Mouse (Mus musculus): ENCODE measurements around the gene Hoga1. TPM values are rescaled to one million over a fixed set of nuclear protein-coding genes. Genes with fewer than 3 reads are reported as not detected.
"Not testable (repeated sequence)": the region's sequence is repeated elsewhere in the genome, so short reads cannot be mapped to it uniquely, and the experiment has no call there.

Gene Hoga1
- polyA plus RNA-seq, 1 experiment from 2014 or later = 1.4 TPM

- no peak for ATAC-seq (replicated peaks; ENCODE audit: low FRiP score, low TSS enrichment, low read depth)
- WGBS = 78% methylated on average over 15 of the region's 15 CpGs
- no peak overlapping the region for H3K4me2 ChIP-seq (ENCODE audit: low read length)
Observed at GRCm38 (mm10) chr19:42071886-42072608, 26.6 kb downstream of the Hoga1 start.

GRCm38 (mm10) chr19:42072802-42073201 lies 27.4 kb downstream of the Hoga1 start:
- H3K4me1 ChIP-seq (replicated peaks; ENCODE audit: control insufficient read depth, insufficient read depth, low read length) = no peaks in the 10 kb centered on the region
- ATAC-seq (replicated peaks; ENCODE audit: low FRiP score, low TSS enrichment, low read depth) = no peak
- H3K36me3 ChIP-seq (ENCODE audit: control insufficient read depth, insufficient read depth, low read length) = peaks cover 22% of the 10 kb centered on the region
- no peaks in the 10 kb centered on the region for H3K9me3 ChIP-seq (ENCODE audit: control insufficient read depth, low read length)
- no peaks in the 10 kb centered on the region for H3K27me3 ChIP-seq (replicated peaks; ENCODE audit: control insufficient read depth, insufficient read depth, low read length)
- no peak overlapping the region for H3K9ac ChIP-seq (ENCODE audit: low read length)
- H3K4me2 ChIP-seq (ENCODE audit: low read length) = no peak overlapping the region
- H3K27ac ChIP-seq (ENCODE audit: low read depth) = no peak overlapping the region
- DNase-seq (ENCODE audit: low spot score) = no peak
- 77% methylated on average over 7 of the region's 7 CpGs for WGBS
- H3K4me3 ChIP-seq (ENCODE audit: low read depth, low read length) = no peak overlapping the region

More at GRCm38 (mm10) chr19:42071886-42072608, 26.6 kb downstream of the Hoga1 start:
- H3K36me3 ChIP-seq (ENCODE audit: control insufficient read depth, insufficient read depth, low read length) = peaks cover 18% of the 10 kb centered on the region
- H3K9ac ChIP-seq (ENCODE audit: low read length) = no peak overlapping the region
- H3K4me1 ChIP-seq (replicated peaks; ENCODE audit: control insufficient read depth, insufficient read depth, low read length) = no peaks in the 10 kb centered on the region
- H3K27ac ChIP-seq (ENCODE audit: low read depth) = no peak overlapping the region
- no peaks in the 10 kb centered on the region for H3K9me3 ChIP-seq (ENCODE audit: control insufficient read depth, low read length)
- no peaks in the 10 kb centered on the region for H3K27me3 ChIP-seq (replicated peaks; ENCODE audit: control insufficient read depth, insufficient read depth, low read length)
- no peak overlapping the region for H3K4me3 ChIP-seq (ENCODE audit: low read depth, low read length)
- DNase-seq (ENCODE audit: low spot score) = no peak

DNA sequence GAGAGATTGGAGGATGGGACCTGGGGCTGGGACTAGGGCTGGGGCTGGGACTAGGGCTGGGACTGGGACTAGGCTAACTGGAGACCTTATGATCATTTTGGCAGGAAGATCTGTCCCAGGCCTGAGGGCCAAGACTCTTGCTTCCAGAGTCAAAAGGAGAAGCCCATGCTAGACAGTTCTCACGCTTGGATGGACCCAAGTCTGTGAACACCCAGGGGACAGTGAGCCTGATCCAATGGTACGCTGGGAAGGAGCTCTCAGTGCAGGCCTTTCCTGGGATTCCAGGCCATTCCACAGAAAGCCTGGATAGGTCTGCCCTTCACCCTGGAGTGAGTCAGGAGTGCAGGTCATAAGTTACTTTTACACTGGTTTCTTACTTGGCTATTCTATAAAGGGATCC lies 29.6 kb downstream of the Hoga1 start:
- DNase-seq (ENCODE audit: low spot score) (no peak), ATAC-seq (replicated peaks; ENCODE audit: low FRiP score, low TSS enrichment, low read depth) (no peak)
- Histone ChIP-seq H3K9ac (ENCODE audit: low read length) (no peak overlapping the region), H3K27ac (ENCODE audit: low read depth) (no peak overlapping the region), H3K36me3 (ENCODE audit: control insufficient read depth, insufficient read depth, low read length) (peaks cover 22% of the 10 kb centered on the region), H3K27me3 (replicated peaks; ENCODE audit: control insufficient read depth, insufficient read depth, low read length) (no peaks in the 10 kb centered on the region), H3K4me2 (ENCODE audit: low read length) (no peak overlapping the region), H3K4me3 (ENCODE audit: low read depth, low read length) (no peak overlapping the region), H3K9me3 (ENCODE audit: control insufficient read depth, low read length) (no peaks in the 10 kb centered on the region), H3K4me1 (replicated peaks; ENCODE audit: control insufficient read depth, insufficient read depth, low read length) (no peaks in the 10 kb centered on the region)
- 81% methylated on average over 2 of the region's 2 CpGs for WGBS

GRCm38 (mm10) chr19:42075992-42076391 lies 30.6 kb downstream of the Hoga1 start:
- H3K27ac ChIP-seq (ENCODE audit: low read depth) = no peak overlapping the region

GRCm38 (mm10) chr19:42078566-42078965 lies 33.2 kb downstream of the Hoga1 start:
- Histone ChIP-seq H3K4me3 (ENCODE audit: low read depth, low read length) (no peak overlapping the region), H3K27me3 (replicated peaks; ENCODE audit: control insufficient read depth, insufficient read depth, low read length) (no peaks in the 10 kb centered on the region), H3K9ac (ENCODE audit: low read length) (no peak overlapping the region), H3K27ac (ENCODE audit: low read depth) (no peak overlapping the region), H3K4me1 (replicated peaks; ENCODE audit: control insufficient read depth, insufficient read depth, low read length) (no peaks in the 10 kb centered on the region), H3K4me2 (ENCODE audit: low read length) (no peak overlapping the region), H3K9me3 (ENCODE audit: control insufficient read depth, low read length) (no peaks in the 10 kb centered on the region), H3K36me3 (ENCODE audit: control insufficient read depth, insufficient read depth, low read length) (peaks cover 22% of the 10 kb centered on the region)
- ATAC-seq (replicated peaks; ENCODE audit: low FRiP score, low TSS enrichment, low read depth) (no peak), DNase-seq (ENCODE audit: low spot score) (peak; percentile 40)
- 93% methylated on average over 8 of the region's 8 CpGs for WGBS

More at GRCm38 (mm10) chr19:42075992-42076391, 30.6 kb downstream of the Hoga1 start:
- no peak for DNase-seq (ENCODE audit: low spot score)
- WGBS = 92% methylated on average over 16 of the region's 16 CpGs
- ATAC-seq (replicated peaks; ENCODE audit: low FRiP score, low TSS enrichment, low read depth) = no peak
- Histone ChIP-seq H3K4me2 (ENCODE audit: low read length) (no peak overlapping the region), H3K9me3 (ENCODE audit: control insufficient read depth, low read length) (no peaks in the 10 kb centered on the region), H3K27me3 (replicated peaks; ENCODE audit: control insufficient read depth, insufficient read depth, low read length) (no peaks in the 10 kb centered on the region), H3K9ac (ENCODE audit: low read length) (no peak overlapping the region), H3K4me1 (replicated peaks; ENCODE audit: control insufficient read depth, insufficient read depth, low read length) (no peaks in the 10 kb centered on the region), H3K36me3 (ENCODE audit: control insufficient read depth, insufficient read depth, low read length) (peaks cover 22% of the 10 kb centered on the region), H3K4me3 (ENCODE audit: low read depth, low read length) (no peak overlapping the region)

DNA sequence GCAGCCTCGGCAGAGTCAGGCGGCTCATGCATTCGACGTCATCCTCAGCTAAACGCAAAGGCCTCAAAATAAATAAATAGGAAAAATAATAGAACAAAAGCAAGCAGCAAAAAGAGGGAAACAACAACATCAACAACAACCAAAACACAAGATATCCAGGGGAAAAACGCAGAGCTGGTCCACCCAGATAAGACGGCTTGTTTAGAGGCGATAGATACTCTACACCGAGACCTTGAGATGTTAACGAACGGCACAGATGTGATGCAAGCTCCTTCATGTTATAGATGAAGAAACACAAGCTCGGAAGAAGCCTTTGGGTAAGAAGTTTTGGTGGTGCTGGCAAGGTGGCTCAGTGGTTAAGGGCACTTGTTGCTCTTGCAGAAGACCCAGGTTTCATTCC lies 33.6 kb downstream of the Hoga1 start:
- ATAC-seq (replicated peaks; ENCODE audit: low FRiP score, low TSS enrichment, low read depth) = no peak
- H3K27ac ChIP-seq (ENCODE audit: low read depth) = no peak overlapping the region
- 94% methylated on average over 12 of the region's 12 CpGs for WGBS

DNA sequence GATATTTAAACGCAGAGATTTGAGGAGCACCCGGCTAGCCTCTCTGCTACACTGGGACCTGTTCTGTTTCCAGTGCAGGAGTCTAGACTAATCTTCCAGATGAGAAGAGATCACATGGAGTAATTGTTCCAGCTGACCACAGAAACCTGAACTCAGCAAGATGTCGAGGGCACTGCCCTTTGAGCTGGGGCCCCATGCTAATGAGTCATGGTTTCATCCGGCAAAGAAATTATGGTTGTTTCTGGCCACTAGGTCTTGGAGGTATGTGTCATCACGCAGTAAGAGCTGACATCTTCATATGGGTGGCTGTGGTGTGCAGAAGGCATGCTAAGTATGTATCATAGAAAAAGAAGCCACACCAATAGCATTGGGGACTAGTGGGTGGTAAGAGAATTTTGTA lies 34.5 kb downstream of the Hoga1 start:
- H3K4me2 ChIP-seq (ENCODE audit: low read length) = no peak overlapping the region
- 76% methylated on average over 5 of the region's 5 CpGs for WGBS

More for the DNA sequence above, 33.6 kb downstream of the Hoga1 start:
- Histone ChIP-seq H3K4me2 (ENCODE audit: low read length) (no peak overlapping the region), H3K4me3 (ENCODE audit: low read depth, low read length) (no peak overlapping the region), H3K36me3 (ENCODE audit: control insufficient read depth, insufficient read depth, low read length) (peaks cover 22% of the 10 kb centered on the region), H3K9me3 (ENCODE audit: control insufficient read depth, low read length) (no peaks in the 10 kb centered on the region), H3K27me3 (replicated peaks; ENCODE audit: control insufficient read depth, insufficient read depth, low read length) (no peaks in the 10 kb centered on the region), H3K4me1 (replicated peaks; ENCODE audit: control insufficient read depth, insufficient read depth, low read length) (no peaks in the 10 kb centered on the region), H3K9ac (ENCODE audit: low read length) (no peak overlapping the region)
- no peak for DNase-seq (ENCODE audit: low spot score)

GRCm38 (mm10) chr19:42080469-42080868 lies 35.1 kb downstream of the Hoga1 start:
- no peak overlapping the region for H3K27ac ChIP-seq (ENCODE audit: low read depth)
- WGBS = 86% methylated on average over 11 of the region's 11 CpGs

More for the DNA sequence above, 34.5 kb downstream of the Hoga1 start:
- DNase-seq (ENCODE audit: low spot score) (peak; percentile 43), ATAC-seq (replicated peaks; ENCODE audit: low FRiP score, low TSS enrichment, low read depth) (no peak)
- H3K27ac ChIP-seq (ENCODE audit: low read depth) = no peak overlapping the region
- no peaks in the 10 kb centered on the region for H3K4me1 ChIP-seq (replicated peaks; ENCODE audit: control insufficient read depth, insufficient read depth, low read length)
- no peaks in the 10 kb centered on the region for H3K27me3 ChIP-seq (replicated peaks; ENCODE audit: control insufficient read depth, insufficient read depth, low read length)
- no peak overlapping the region for H3K9ac ChIP-seq (ENCODE audit: low read length)
- no peaks in the 10 kb centered on the region for H3K9me3 ChIP-seq (ENCODE audit: control insufficient read depth, low read length)
- peaks cover 17% of the 10 kb centered on the region for H3K36me3 ChIP-seq (ENCODE audit: control insufficient read depth, insufficient read depth, low read length)
- no peak overlapping the region for H3K4me3 ChIP-seq (ENCODE audit: low read depth, low read length)

GRCm38 (mm10) chr19:42081613-42082012 lies 36.2 kb downstream of the Hoga1 start:
- not testable (repeated sequence) for H3K4me1 ChIP-seq (replicated peaks; ENCODE audit: control insufficient read depth, insufficient read depth, low read length); DNase-seq (ENCODE audit: low spot score); H3K4me3 ChIP-seq (ENCODE audit: low read depth, low read length); H3K4me2 ChIP-seq (ENCODE audit: low read length); H3K27ac ChIP-seq (ENCODE audit: low read depth); ATAC-seq (replicated peaks; ENCODE audit: low FRiP score, low TSS enrichment, low read depth); H3K9ac ChIP-seq (ENCODE audit: low read length); H3K36me3 ChIP-seq (ENCODE audit: control insufficient read depth, insufficient read depth, low read length); H3K9me3 ChIP-seq (ENCODE audit: control insufficient read depth, low read length); H3K27me3 ChIP-seq (replicated peaks; ENCODE audit: control insufficient read depth, insufficient read depth, low read length)
- 91% methylated on average over 5 of the region's 5 CpGs for WGBS

More at GRCm38 (mm10) chr19:42080469-42080868, 35.1 kb downstream of the Hoga1 start:
- no peak overlapping the region for H3K4me3 ChIP-seq (ENCODE audit: low read depth, low read length)
- DNase-seq (ENCODE audit: low spot score) = peak; percentile 36
- H3K9ac ChIP-seq (ENCODE audit: low read length) = no peak overlapping the region
- H3K4me1 ChIP-seq (replicated peaks; ENCODE audit: control insufficient read depth, insufficient read depth, low read length) = peaks cover 1% of the 10 kb centered on the region; the same call in 1 of the 2 replicates
- H3K36me3 ChIP-seq (ENCODE audit: control insufficient read depth, insufficient read depth, low read length) = peaks cover 12% of the 10 kb centered on the region
- no peak for ATAC-seq (replicated peaks; ENCODE audit: low FRiP score, low TSS enrichment, low read depth)
- no peak overlapping the region for H3K4me2 ChIP-seq (ENCODE audit: low read length)
- no peaks in the 10 kb centered on the region for H3K27me3 ChIP-seq (replicated peaks; ENCODE audit: control insufficient read depth, insufficient read depth, low read length)
- H3K9me3 ChIP-seq (ENCODE audit: control insufficient read depth, low read length) = no peaks in the 10 kb centered on the region

Data from intestine, embryonic 14.5 days (tissue).